Mouse (Mus musculus) thymus, postnatal 36 days (tissue): ENCODE measurements around the gene Cgnl1.
"Not testable (repeated sequence)": the region's sequence is repeated elsewhere in the genome, so short reads cannot be mapped to it uniquely, and the experiment has no call there.

Experiments
- DNase-seq, 2 experiments: peaks; one replicate each; pipeline ENCODE4 v3.0.0; 2022; ENCODE audit warnings: mixed read lengths in 2 of 2

Gene Cgnl1

DNA sequence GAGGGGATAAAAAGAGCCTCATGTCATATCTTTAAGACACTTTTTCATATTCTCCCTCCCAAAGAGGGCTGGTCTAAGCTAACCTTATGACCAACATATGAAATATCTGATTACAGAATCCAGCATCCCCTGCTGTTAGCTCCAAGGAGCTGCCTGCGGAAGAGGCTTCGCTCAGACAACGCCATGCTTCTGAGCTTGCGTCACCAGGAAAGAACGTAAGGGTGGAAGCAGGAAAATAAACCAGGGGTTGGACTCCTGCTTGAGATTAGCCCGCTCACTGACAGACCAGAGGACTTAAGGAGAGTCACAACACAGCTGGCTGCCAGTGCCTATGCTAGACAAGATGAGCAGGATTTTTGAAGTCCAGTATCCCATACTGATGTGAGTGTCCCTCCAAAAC lies 105.0 kb downstream of the Cgnl1 start:
- no peak for DNase-seq

- no peak for DNase-seq
Measured at GRCm38 (mm10) chr9:71665493-71665892, 105.9 kb downstream of the Cgnl1 start.

DNA sequence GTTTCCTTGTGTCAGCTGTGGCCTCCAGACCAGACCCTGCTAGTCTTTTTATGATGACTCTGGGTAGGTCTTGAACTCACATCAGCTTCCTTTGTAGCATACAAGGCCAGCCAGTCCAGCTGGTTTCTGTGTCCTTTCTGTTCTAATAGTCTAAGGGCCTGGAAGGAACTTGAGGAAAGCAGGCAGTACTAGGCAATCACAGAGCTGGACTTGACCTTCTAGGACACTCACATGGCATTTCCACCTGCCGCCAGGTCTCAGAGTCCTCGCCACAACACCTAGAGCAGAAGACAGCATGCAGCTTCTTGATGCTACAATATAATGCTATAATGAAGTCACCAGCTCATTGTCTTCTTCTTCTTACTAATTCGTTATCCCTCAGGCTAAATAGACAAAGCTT lies 106.5 kb downstream of the Cgnl1 start:
- DNase-seq = no peak

- DNase-seq = no peak
Measured at GRCm38 (mm10) chr9:71663421-71664217, 107.8 kb downstream of the Cgnl1 start.

DNA sequence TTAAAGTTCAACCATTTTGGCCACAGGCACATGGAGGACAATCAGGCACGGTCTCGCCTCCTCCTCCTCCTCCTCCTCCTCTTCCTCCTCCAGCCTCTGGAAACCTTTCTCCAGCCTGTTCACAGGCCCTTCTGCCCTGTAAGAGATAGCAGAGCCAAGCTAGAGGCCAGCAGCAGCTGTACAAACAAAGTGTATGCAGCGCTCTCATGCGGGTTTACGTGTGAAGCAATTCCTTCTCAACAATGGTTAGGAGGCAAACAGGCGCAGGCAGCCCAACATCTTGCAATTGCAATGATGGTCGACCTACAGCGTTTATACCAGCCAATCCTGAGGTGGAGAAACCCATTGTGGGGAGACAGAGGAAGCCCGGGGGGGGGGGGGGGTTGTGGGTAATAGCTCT lies 110.9 kb downstream of the Cgnl1 start:
- DNase-seq = no peak

- DNase-seq = no peak
Measured at GRCm38 (mm10) chr9:71659681-71660080, 111.7 kb downstream of the Cgnl1 start.

GRCm38 (mm10) chr9:71657199-71657598 lies 114.2 kb downstream of the Cgnl1 start:
- DNase-seq = no peak

DNA sequence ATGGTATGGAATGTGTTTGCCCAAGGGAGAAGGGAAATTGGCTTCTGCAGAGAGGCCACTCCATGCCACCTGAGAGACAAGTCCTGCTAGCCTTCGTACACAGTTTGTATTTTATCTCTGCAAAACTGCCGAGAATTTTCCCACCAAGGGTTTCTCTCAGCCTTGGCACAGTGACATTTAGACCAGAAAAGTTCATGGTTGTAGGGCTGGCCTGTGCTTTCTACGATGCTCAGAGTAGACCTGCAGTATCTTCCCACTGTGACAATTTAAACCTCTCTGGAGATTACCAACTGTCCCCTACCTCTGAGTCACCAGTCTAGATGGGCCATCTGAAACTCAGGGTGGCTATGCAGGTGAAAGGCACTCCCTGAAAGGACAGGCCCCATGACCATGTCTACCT lies 116.5 kb downstream of the Cgnl1 start:
- no peak for DNase-seq

DNA sequence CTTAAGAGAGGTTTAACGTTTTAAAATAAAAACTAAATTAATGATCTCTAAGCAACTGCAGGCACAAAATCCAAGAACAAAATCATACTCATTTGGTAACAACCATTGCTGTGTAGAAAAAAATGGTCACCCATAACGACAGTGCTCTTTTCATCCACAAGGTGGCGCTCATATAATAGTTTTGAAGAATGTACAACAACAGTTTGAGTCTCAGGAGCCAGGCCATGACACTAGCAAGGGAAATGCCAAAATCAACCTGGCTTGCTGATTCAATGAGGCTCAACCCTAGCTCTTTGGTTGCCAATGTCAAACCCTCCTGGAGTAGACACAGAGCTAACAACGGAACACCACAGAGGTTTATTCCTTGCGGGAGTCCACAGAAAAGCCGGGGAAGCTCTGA lies 125.3 kb downstream of the Cgnl1 start:
- peak; percentile 28 to 42 for DNase-seq

- no peak for DNase-seq
Measured at GRCm38 (mm10) chr9:71643611-71644010, 127.8 kb downstream of the Cgnl1 start.

GRCm38 (mm10) chr9:71642270-71642669 lies 129.1 kb downstream of the Cgnl1 start:
- no peak for DNase-seq

DNA sequence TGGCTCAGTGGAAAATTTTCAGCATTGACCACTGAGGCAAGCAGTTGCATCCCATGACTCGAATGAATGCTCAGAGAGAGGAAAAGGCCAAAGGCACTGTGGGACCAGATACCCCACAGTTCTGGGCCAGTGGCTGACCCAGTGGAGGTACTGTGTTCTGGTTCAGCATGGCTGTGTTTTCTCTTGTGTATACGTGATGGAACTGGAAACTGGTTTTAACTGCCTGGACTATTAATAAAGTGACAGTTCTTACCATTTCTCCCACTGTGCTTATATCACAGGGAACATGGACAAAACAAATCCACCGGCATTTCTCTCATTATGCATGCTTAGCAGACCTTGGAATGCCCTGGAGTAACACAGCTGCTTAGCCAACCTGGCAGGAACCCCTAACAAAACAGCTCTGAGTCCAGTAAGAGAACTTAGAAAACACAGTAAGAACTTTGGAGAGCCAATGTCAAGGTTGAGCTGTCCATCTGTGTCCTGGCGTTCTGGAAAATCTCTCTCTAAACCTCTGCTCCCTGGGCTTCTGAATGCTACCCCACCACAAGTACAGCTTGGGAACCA lies 131.0 kb downstream of the Cgnl1 start:
- DNase-seq = no peak

DNA sequence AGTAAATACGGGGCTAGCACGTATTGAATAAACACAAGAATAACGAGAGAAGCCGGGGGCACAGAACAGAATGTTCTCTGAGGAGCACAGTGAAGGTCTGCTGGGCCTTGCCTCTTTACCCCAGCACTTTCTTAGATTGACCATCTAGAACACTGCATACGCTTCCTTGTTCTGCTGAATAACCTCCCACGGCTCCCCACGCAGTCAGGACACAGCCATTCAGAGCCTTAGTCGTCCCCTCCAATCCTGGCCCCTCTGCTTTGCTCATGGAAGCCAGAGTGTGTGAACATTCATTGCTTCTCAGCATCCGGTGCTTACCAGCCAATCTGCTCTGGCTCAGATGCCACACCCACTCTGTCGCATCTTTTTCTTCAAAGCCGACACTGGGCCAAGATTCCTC lies 133.2 kb downstream of the Cgnl1 start:
- DNase-seq = no peak

- DNase-seq = no peak
Measured at GRCm38 (mm10) chr9:71636854-71637253, 134.5 kb downstream of the Cgnl1 start.

DNA sequence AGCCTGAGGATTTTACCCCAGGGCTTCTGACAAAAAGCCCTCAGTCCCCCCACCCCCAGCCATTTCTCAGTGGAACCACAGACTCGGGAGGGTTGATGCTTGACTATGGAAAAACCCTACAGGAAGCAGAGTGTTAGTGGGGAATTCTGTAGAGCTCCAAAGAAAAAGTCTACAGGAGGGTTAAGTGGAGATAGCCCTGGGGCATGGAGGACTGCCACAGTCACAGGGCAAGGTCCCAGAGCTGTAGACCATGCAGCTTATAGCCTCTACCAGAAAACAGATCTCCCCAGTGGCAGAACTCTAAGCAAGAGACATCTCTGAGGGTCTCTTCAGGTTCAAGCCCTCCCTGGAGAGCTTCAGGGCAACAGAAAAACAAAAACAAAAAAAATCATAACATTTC lies 135.8 kb downstream of the Cgnl1 start:
- DNase-seq = no peak

DNA sequence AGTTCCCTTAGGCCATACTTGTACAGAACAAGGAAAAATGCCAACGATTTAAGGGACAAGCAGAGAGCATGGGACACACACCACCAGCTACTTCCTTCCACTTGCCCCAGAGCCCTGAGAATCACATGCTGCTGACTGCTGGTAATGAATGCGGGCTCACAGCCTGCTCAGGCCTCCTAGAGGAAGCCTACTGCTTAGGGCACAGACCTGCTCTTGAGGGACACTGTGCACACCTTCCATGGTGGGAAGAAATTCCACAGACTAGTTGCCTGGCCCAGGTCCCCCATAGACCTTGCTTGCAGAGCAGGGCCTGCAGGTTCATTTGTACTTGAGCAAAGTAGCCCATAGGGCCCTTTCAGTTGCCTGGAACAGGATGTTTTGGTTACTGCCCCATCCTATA lies 136.5 kb downstream of the Cgnl1 start:
- no peak for DNase-seq

DNA sequence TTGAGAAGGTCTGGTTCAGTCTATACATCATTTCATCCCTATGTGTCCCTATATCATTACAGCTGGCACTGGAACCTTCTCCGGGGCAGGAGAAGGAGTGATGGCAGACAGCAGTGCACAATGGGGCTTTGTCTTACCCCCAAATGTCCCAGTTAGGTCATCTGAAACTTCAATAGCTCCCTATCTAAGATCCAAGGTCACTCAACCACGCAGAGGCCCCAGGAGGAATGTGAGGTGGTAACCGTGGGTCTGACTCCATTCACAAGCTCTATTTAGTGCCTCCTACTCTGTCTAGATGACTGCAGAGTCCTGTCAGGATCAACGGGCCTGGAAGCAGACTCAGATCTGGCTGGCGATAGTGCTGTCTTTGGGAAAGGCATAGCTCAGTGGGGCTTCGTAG lies 142.5 kb downstream of the Cgnl1 start:
- no peak for DNase-seq

DNA sequence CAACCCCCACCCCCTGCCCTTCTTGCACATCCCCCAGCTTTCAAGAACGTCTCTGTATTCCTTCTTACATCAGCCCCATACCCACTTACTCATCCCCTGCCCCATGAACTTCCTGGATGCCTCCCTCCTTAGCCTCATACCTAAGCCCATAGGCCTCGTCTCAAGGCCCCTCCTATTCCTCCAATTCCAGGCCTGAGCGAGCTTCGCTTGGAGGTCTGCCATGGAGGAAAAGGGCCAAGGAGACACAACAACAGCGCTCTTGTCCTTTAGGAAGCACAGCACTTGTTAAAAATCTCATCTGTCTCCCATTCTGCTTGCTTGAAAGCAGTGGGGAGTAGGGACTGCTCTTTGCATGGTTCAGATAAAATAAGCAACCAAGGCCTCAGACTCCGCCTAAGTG lies 143.1 kb downstream of the Cgnl1 start:
- DNase-seq = no peak

DNA sequence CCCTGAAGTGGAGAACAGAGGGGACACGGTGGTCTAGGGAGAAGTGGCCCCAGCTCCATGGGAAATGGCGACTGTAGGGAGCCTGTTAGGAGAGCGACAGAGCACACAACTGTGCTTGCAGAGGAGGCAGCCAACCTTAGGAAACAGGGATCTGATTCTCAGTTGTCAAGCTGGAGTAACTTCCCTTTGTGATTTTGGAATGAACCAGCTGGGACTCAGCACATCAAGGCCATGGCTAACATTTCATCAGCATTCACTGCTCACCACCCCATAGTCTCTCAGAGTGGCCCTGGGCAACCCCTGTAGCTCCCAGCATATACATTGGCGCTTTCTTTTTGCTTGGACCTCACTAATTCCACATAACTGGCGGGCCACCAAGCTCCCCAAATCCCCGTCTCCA lies 145.4 kb downstream of the Cgnl1 start:
- DNase-seq = no peak

DNA sequence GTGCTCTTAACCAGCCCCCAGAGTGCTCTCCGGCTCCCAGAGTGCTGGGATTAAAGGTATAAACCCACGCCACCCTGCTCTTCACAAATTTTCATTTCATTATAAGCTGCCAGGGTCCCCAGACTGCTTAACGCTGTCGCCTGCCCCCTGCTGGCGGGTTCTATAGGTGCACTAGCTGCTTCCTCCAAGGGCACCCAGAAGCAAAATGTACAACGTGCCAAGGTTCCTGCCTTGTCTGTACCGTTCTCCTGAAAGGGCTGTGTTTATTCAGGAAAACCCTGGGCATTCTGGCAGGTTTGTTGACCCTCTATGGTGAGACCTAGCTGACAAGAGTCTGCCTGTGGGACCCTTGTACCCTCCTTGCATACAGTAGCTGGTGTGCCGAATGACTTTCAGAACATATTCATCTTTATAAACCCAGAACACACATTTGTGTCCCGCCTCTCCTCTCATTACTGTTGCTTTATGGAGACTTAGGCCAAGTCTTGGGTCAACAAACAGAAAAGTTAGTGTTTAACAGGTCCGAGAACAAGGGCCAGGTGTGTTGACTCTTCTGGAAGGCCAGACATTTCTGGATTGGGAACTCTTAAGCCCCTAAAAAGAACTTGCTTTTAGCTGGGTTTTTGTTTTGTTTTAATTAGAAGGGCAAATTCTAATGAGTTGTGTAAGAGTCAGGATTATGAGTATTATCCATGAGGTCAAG lies 146.5 kb downstream of the Cgnl1 start:
- peak; percentile 70 to 75 for DNase-seq

- DNase-seq = peak; percentile 34 to 38
Measured at GRCm38 (mm10) chr9:71623871-71624569, 147.4 kb downstream of the Cgnl1 start.

DNA sequence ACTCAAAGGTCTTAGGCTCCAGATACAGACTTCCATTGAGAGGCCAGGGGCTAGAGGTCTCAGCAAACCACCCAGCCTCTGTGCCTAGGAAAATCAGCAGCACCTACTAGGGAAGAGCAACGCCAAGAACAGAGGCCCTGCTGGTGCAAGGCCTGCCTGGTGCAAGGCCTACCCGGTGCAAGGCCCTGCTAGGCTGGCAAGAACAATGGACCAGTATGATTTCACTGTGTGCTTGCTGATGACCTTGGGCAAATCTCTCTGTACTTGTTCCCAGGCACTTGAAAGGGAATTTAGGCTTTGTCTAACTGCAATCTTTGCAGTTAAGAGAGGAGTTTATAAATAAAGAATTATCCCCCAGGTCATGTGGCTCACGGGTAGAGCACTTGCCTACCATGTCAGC lies 148.8 kb downstream of the Cgnl1 start:
- DNase-seq = no peak

DNA sequence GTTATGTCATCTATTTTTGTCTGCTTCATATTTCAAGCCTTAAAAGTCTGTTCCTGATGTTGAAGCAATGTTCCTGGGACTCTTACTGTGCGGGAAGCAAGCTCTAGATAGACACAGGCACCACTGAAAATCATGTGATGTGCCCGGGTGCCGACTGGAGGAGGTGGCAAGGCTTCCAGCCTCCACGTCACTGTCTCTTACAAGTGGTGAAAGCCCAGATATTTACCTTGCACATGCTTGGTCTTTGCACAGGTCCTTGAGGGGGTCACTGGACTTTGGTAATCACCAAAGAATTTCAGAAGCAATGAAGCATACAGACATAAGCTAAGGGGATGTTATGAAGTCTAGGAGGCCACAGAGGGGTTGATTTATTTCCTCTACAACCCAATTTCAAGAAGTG lies 149.4 kb downstream of the Cgnl1 start:
- no peak for DNase-seq

DNA sequence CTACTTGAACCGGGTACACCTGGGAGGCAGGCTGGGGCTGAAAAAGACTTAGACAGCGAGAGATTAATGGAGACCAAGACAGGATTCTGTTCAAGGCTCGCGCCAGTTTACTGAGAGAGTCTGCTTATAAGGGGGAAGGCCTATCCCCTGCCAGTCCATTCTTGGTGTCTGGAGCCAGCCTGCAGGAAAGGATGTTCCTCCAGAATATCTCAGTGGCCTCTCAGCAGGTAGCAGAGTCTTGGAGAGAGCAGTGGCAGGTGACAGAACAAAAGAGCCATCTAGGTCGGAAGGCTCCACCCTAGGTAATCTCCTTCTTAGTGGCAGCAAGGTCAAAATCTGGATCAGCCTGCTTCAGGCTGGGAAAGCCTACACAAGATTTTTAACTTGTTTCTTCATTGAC lies 151.3 kb downstream of the Cgnl1 start:
- DNase-seq = not testable (repeated sequence)
